Mouse (Mus musculus) kidney, adult 8-10 months (tissue): ENCODE measurements around the gene AI593442.

Source experiments
- DNase-seq, 2 experiments: peaks; one replicate each; pipeline ENCODE4 v3.0.0; 2022

The AI593442 gene

GRCm38 (mm10) chr9:52679362-52679947 is at the start of gene AI593442:
AI593442 (minus strand) TSS chr9:52679780.
- no peak for DNase-seq

GRCm38 (mm10) chr9:52728806-52729205 is 49.2 kb upstream of the AI593442 start:
- no peak for DNase-seq

GRCm38 (mm10) chr9:52722626-52723025 is 43.0 kb upstream of the AI593442 start:
- no peak for DNase-seq

GRCm38 (mm10) chr9:52719562-52719961 is 40.0 kb upstream of the AI593442 start:
- DNase-seq = no peak

GRCm38 (mm10) chr9:52680036-52680435 is 456 bp upstream of the AI593442 start:
- no peak for DNase-seq

GRCm38 (mm10) chr9:52678839-52679215 is 753 bp downstream of the AI593442 start:
- DNase-seq = no peak

- DNase-seq = no peak
Observed at GRCm38 (mm10) chr9:52678179-52678838, 1.3 kb downstream of the AI593442 start.

GRCm38 (mm10) chr9:52676587-52676986 is 3.0 kb downstream of the AI593442 start:
- DNase-seq = peak in 1 of 2 experiments; percentile 39

- DNase-seq = no peak
Observed at GRCm38 (mm10) chr9:52675937-52676336, 3.6 kb downstream of the AI593442 start.

GRCm38 (mm10) chr9:52661422-52661821 is 18.2 kb downstream of the AI593442 start:
- DNase-seq = no peak

GRCm38 (mm10) chr9:52650341-52650951 is 29.1 kb downstream of the AI593442 start:
- no peak for DNase-seq

- DNase-seq = no peak
Observed at GRCm38 (mm10) chr9:52645312-52645711, 34.3 kb downstream of the AI593442 start.

GRCm38 (mm10) chr9:52644626-52645025 is 35.0 kb downstream of the AI593442 start:
- DNase-seq = no peak

GRCm38 (mm10) chr9:52644156-52644555 is 35.4 kb downstream of the AI593442 start:
- DNase-seq = no peak

- no peak for DNase-seq
Observed at GRCm38 (mm10) chr9:52635991-52636390, 43.6 kb downstream of the AI593442 start.

- DNase-seq = no peak
Observed at GRCm38 (mm10) chr9:52623926-52624325, 55.7 kb downstream of the AI593442 start.
